Mouse (Mus musculus): Measurements from ENCODE around the gene Pcgf6. TPM values are rescaled to one million over a fixed set of nuclear protein-coding genes. Genes with fewer than 3 reads are reported as not detected.
"Not testable (repeated sequence)": the region's sequence is repeated elsewhere in the genome, so short reads cannot be mapped to it uniquely, and the experiment has no call there.

Pcgf6 gene
- polyA plus RNA-seq, 1 experiment from 2014 or later, result 20.4 TPM

DNA sequence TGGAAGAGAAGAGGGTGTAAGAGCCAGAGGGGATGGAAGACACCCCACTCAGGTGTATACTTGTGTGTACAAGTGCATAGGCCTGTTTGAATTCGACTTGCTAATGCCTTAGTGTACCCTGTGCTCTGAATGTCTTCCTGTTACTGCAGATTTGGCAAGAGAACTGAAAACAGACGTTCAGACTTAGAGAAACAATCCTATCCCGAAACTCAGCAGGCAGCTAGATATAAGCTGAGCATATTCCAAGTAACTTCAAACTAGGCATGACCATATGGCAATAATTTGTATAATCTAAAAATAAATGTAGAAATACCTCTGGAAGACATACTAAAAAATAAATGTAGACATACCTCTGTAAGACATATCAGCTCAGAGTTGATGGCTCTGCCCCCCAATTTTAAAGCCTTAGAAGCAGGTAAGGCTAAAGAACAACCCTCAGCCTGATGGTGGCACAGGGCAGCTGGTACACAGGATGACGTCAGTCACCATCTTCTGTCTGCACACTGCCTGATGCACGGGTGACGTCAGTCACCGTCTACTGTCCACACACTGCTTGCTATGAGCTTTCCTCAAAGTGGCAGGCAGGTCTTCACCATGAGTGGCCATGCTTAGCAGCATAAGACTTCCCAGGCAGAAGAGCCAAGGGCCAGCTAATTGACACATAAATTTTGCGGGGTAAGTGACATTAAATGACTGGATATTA lies 52.4 kb downstream of the Pcgf6 start:
- H3K27ac ChIP-seq (ENCODE audit: low read depth, low read length), result no peak overlapping the region
- 77% methylated on average over 8 of the region's 8 CpGs for WGBS

GRCm38 (mm10) chr19:46996095-46996494 lies 54.6 kb downstream of the Pcgf6 start:
- WGBS, result 80% methylated on average over 9 of the region's 9 CpGs

More for the DNA sequence above, 52.4 kb downstream of the Pcgf6 start:
- Histone ChIP-seq H3K4me3 (ENCODE audit: low read depth, low read length) (no peak overlapping the region), H3K9me3 (replicated peaks; ENCODE audit: control insufficient read depth, low read length) (no peaks in the 10 kb centered on the region), H3K9ac (ENCODE audit: low read length) (no peak overlapping the region), H3K4me2 (ENCODE audit: low read length) (no peak overlapping the region), H3K36me3 (ENCODE audit: control insufficient read depth, insufficient read depth, low read length) (no peaks in the 10 kb centered on the region), H3K4me1 (ENCODE audit: control insufficient read depth, insufficient read depth, low read length) (no peaks in the 10 kb centered on the region), H3K27me3 (replicated peaks; ENCODE audit: control insufficient read depth, insufficient read depth, low read length) (no peaks in the 10 kb centered on the region)
- no peak; the same call in 1 of the 2 replicates for ATAC-seq
- no peak for DNase-seq (ENCODE audit: low spot score)

DNA sequence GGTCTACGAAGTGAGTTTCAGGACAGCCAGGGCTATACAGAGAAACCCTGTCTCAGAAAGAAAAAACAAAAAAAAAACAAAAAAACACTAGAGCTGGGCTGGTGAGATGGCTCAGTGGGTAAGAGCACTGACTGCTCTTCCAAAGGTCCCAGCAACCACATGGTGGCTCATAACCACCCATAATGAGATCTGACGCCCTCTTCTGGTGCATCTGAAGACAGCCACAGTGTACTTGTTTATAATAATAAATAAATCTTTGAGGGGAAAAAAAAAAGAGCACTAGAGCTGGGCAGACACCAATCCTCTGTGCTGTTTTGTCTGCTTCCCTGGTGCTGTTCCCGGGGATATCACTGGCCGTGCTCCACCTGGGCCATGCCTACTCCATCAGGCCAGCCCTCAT lies 58.4 kb downstream of the Pcgf6 start:
- not testable (repeated sequence) for H3K36me3 ChIP-seq (ENCODE audit: control insufficient read depth, insufficient read depth, low read length); H3K27ac ChIP-seq (ENCODE audit: low read depth, low read length); H3K9me3 ChIP-seq (replicated peaks; ENCODE audit: control insufficient read depth, low read length); H3K9ac ChIP-seq (ENCODE audit: low read length); H3K4me1 ChIP-seq (ENCODE audit: control insufficient read depth, insufficient read depth, low read length); H3K27me3 ChIP-seq (replicated peaks; ENCODE audit: control insufficient read depth, insufficient read depth, low read length); H3K4me3 ChIP-seq (ENCODE audit: low read depth, low read length); H3K4me2 ChIP-seq (ENCODE audit: low read length); DNase-seq (ENCODE audit: low spot score); ATAC-seq
- 72% methylated on average over 4 of the region's 4 CpGs for WGBS

More at GRCm38 (mm10) chr19:46996095-46996494, 54.6 kb downstream of the Pcgf6 start:
- no peak overlapping the region for H3K9ac ChIP-seq (ENCODE audit: low read length)
- no peak for ATAC-seq
- H3K4me3 ChIP-seq (ENCODE audit: low read depth, low read length), result no peak overlapping the region
- no peaks in the 10 kb centered on the region for H3K4me1 ChIP-seq (ENCODE audit: control insufficient read depth, insufficient read depth, low read length)
- H3K4me2 ChIP-seq (ENCODE audit: low read length), result no peak overlapping the region
- H3K9me3 ChIP-seq (replicated peaks; ENCODE audit: control insufficient read depth, low read length), result no peaks in the 10 kb centered on the region
- DNase-seq (ENCODE audit: low spot score), result no peak
- no peaks in the 10 kb centered on the region for H3K36me3 ChIP-seq (ENCODE audit: control insufficient read depth, insufficient read depth, low read length)
- no peaks in the 10 kb centered on the region for H3K27me3 ChIP-seq (replicated peaks; ENCODE audit: control insufficient read depth, insufficient read depth, low read length)
- H3K27ac ChIP-seq (ENCODE audit: low read depth, low read length), result no peak overlapping the region

DNA sequence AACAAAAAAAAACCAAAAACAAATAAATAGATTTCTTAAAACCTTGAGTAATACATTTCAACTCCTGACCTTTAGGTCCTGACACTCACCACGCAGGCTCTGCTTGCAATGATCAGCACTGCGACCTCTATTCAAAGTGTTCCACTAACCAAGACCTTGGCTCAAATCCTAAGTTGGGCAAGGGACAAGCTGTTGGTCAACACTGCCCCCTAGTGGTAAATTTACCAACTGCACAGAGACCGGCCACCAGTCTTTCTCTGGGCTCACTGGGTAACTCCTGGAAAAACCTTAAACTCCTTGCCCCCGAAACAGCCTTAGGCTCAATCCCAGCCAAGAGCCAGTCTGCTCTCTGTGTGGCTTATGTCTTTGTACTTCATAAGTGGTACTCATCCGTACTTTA lies 59.6 kb downstream of the Pcgf6 start:
- H3K4me2 ChIP-seq (ENCODE audit: low read length), result no peak overlapping the region
- H3K9me3 ChIP-seq (replicated peaks; ENCODE audit: control insufficient read depth, low read length), result no peaks in the 10 kb centered on the region
- no peaks in the 10 kb centered on the region for H3K27me3 ChIP-seq (replicated peaks; ENCODE audit: control insufficient read depth, insufficient read depth, low read length)
- H3K4me3 ChIP-seq (ENCODE audit: low read depth, low read length), result no peak overlapping the region
- H3K4me1 ChIP-seq (ENCODE audit: control insufficient read depth, insufficient read depth, low read length), result no peaks in the 10 kb centered on the region
- DNase-seq (ENCODE audit: low spot score), result peak; percentile 89
- ATAC-seq, result no peak
- H3K36me3 ChIP-seq (ENCODE audit: control insufficient read depth, insufficient read depth, low read length), result no peaks in the 10 kb centered on the region
- no peak overlapping the region for H3K9ac ChIP-seq (ENCODE audit: low read length)
- H3K27ac ChIP-seq (ENCODE audit: low read depth, low read length), result no peak overlapping the region
- 8% methylated on average over 5 of the region's 5 CpGs for WGBS

- 81% methylated on average over 8 of the region's 8 CpGs for WGBS
These were observed 60.1 kb downstream of the Pcgf6 start for GRCm38 (mm10) chr19:46990625-46991024.

DNA sequence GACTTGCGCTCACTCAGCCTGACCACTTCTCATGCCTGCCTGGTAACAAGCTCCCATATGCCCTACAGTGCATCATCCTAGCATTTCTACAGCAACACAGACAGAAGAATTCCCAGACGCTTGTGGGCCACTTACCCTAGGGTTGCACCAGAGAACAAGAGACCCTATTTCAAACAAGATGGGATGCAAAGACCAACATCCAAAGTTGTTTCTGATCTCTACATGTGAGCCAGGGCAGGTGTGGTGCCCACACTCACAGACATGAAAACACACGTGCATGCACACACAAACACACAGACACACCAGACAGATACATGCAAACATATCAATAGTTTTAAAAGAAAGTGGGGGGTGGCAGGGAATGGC lies 60.6 kb downstream of the Pcgf6 start:
- 79% methylated on average over 3 of the region's 3 CpGs for WGBS
- no peaks in the 10 kb centered on the region for H3K4me1 ChIP-seq (ENCODE audit: control insufficient read depth, insufficient read depth, low read length)
- H3K4me2 ChIP-seq (ENCODE audit: low read length), result no peak overlapping the region
- no peak for ATAC-seq
- DNase-seq (ENCODE audit: low spot score), result no peak
- no peak overlapping the region for H3K4me3 ChIP-seq (ENCODE audit: low read depth, low read length)
- no peaks in the 10 kb centered on the region for H3K36me3 ChIP-seq (ENCODE audit: control insufficient read depth, insufficient read depth, low read length)
- H3K27me3 ChIP-seq (replicated peaks; ENCODE audit: control insufficient read depth, insufficient read depth, low read length), result no peaks in the 10 kb centered on the region
- H3K27ac ChIP-seq (ENCODE audit: low read depth, low read length), result no peak overlapping the region
- H3K9ac ChIP-seq (ENCODE audit: low read length), result no peak overlapping the region
- H3K9me3 ChIP-seq (replicated peaks; ENCODE audit: control insufficient read depth, low read length), result no peaks in the 10 kb centered on the region

More at GRCm38 (mm10) chr19:46990625-46991024, 60.1 kb downstream of the Pcgf6 start:
- H3K9me3 ChIP-seq (replicated peaks; ENCODE audit: control insufficient read depth, low read length); H3K27me3 ChIP-seq (replicated peaks; ENCODE audit: control insufficient read depth, insufficient read depth, low read length); DNase-seq (ENCODE audit: low spot score); ATAC-seq; H3K9ac ChIP-seq (ENCODE audit: low read length); H3K36me3 ChIP-seq (ENCODE audit: control insufficient read depth, insufficient read depth, low read length); H3K4me2 ChIP-seq (ENCODE audit: low read length); H3K27ac ChIP-seq (ENCODE audit: low read depth, low read length); H3K4me3 ChIP-seq (ENCODE audit: low read depth, low read length); H3K4me1 ChIP-seq (ENCODE audit: control insufficient read depth, insufficient read depth, low read length): not testable (repeated sequence)

DNA sequence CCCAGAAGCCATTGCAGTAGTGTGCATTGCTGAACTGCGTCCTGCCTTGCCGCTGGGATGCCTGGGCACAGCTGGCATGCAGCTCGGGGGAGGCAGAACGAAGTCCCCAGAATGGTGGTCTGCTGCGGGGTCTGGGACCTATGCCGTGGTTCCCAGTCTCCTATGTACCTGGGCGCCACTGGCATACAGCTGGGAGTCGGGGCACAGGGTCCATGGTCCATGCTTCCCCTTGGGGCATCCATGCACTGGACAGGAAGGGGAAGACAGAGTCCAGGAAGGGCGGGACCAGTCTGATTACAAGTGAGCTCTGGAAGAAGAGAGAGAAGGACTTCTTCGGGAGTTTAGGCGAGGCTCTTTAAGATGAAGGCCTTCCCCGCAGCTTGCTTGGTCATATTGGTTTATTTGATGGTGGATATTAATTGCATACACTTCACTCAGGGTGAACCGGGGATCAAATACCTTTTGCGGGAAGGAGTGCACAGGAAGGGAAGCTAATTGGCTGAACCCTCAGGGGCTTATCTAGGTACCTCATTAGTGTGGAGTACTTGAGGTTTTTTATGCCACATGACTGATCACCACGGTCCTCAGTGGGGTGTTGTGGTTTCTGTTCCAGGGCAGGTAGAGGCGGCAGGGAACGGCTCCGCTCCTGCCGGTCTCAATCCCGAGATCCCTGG lies 61.1 kb downstream of the Pcgf6 start:
- 66% methylated on average over 20 of the region's 20 CpGs for WGBS
- no peak overlapping the region for H3K4me3 ChIP-seq (ENCODE audit: low read depth, low read length)

DNA sequence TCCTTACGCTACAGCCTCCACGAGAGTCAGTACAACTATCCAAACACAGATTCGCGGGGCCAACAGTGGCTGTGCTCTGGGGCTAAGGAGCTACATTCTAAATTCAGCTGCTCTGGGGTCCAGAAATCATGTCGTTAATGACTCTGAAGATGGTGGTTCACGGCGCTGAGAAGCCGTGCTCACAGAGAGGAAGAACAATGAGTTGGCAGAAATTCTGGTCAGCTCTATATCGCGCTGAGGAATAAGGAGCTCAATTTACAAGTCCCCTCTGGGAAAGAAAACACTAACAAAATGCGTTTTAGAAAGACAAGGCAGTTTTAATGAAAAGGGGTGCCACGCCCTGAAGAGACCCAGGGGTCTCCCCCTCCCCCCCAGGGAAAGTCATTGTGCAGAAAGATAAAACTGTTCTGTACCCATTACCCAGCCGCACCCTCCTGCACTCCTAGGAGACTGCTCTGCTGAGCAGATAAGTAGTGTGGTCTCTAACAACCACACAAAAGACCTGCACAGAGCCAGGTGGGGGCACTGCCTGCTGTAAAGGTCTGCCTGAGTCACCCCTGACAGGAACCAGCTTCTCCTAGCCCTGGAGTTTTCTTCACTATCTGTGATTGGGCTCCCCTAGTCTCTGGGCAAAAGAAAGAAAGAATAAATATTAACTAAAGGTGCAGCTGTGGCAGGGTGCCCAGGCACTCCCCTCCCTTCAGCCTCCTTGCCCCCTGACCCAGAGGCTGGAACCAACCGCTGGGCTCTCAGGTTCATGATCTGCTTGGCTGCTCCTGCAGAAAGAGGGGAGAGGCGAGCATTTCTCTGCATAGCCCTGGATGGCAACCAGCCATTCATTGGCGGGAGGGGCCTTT lies 62.2 kb downstream of the Pcgf6 start:
- no peaks in the 10 kb centered on the region for H3K27me3 ChIP-seq (replicated peaks; ENCODE audit: control insufficient read depth, insufficient read depth, low read length)
- H3K27ac ChIP-seq (ENCODE audit: low read depth, low read length), result no peak overlapping the region
- no peak for ATAC-seq
- H3K4me2 ChIP-seq (ENCODE audit: low read length), result no peak overlapping the region
- no peaks in the 10 kb centered on the region for H3K9me3 ChIP-seq (replicated peaks; ENCODE audit: control insufficient read depth, low read length)
- DNase-seq (ENCODE audit: low spot score), result no peak
- H3K36me3 ChIP-seq (ENCODE audit: control insufficient read depth, insufficient read depth, low read length), result no peaks in the 10 kb centered on the region
- 43% methylated on average over 16 of the region's 16 CpGs for WGBS
- no peak overlapping the region for H3K4me3 ChIP-seq (ENCODE audit: low read depth, low read length)
- H3K4me1 ChIP-seq (ENCODE audit: control insufficient read depth, insufficient read depth, low read length), result no peaks in the 10 kb centered on the region
- H3K9ac ChIP-seq (ENCODE audit: low read length), result no peak overlapping the region

More for the DNA sequence above, 61.1 kb downstream of the Pcgf6 start:
- no peak overlapping the region for H3K9ac ChIP-seq (ENCODE audit: low read length)
- ATAC-seq (no peak), DNase-seq (ENCODE audit: low spot score) (no peak)
- H3K27ac ChIP-seq (ENCODE audit: low read depth, low read length), result no peak overlapping the region
- H3K36me3 ChIP-seq (ENCODE audit: control insufficient read depth, insufficient read depth, low read length), result no peaks in the 10 kb centered on the region
- no peak overlapping the region for H3K4me2 ChIP-seq (ENCODE audit: low read length)
- H3K27me3 ChIP-seq (replicated peaks; ENCODE audit: control insufficient read depth, insufficient read depth, low read length), result no peaks in the 10 kb centered on the region
- no peaks in the 10 kb centered on the region for H3K4me1 ChIP-seq (ENCODE audit: control insufficient read depth, insufficient read depth, low read length)
- no peaks in the 10 kb centered on the region for H3K9me3 ChIP-seq (replicated peaks; ENCODE audit: control insufficient read depth, low read length)

Measured in forebrain, embryonic 14.5 days (tissue).